Mouse (Mus musculus): ENCODE measurements around the gene Tbc1d22a. TPM values are rescaled to one million over a fixed set of nuclear protein-coding genes. Genes with fewer than 3 reads are reported as not detected.

Gene Tbc1d22a
- total and polyA plus RNA-seq, 2 experiments from 2014 or later = 13.1 to 20.5 TPM

GRCm38 (mm10) chr15:86491434-86492099 is 277.3 kb downstream of the Tbc1d22a start:
- Histone ChIP-seq H3K36me3 (ENCODE audit: insufficient read depth) (no peaks in the 10 kb centered on the region), H3K9me3 (ENCODE audit: low read length) (no peaks in the 10 kb centered on the region), H3K4me3 (ENCODE audit: low read depth, low read length) (no peak overlapping the region), H3K4me1 (ENCODE audit: insufficient read depth) (0 out of 2 replicates have a peak, but pooled peaks cover 2% of the 10 kb centered on the region), H3K4me2 (ENCODE audit: low read depth) (no peak overlapping the region), H3K27me3 (ENCODE audit: insufficient read depth, low read length) (no peaks in the 10 kb centered on the region), H3K27ac (ENCODE audit: low read depth, low read length) (no peak overlapping the region), H3K9ac (no peak overlapping the region)
- ATAC-seq = no peak
- DNase-seq = no peak
- 92% methylated on average over 12 of the region's 12 CpGs for WGBS
- TF ChIP-seq CTCF (IDR thresholded peaks at IDR 0.05; ENCODE audit: low read depth) = no peak

- WGBS = 73% methylated on average over 5 of the region's 5 CpGs
- Histone ChIP-seq H3K27me3 (ENCODE audit: insufficient read depth, low read length) (no peaks in the 10 kb centered on the region), H3K4me1 (ENCODE audit: insufficient read depth) (no peaks in the 10 kb centered on the region), H3K4me3 (ENCODE audit: low read depth, low read length) (no peak overlapping the region), H3K4me2 (ENCODE audit: low read depth) (no peak overlapping the region), H3K9me3 (ENCODE audit: low read length) (no peaks in the 10 kb centered on the region), H3K27ac (ENCODE audit: low read depth, low read length) (no peak overlapping the region), H3K9ac (no peak overlapping the region), H3K36me3 (ENCODE audit: insufficient read depth) (no peaks in the 10 kb centered on the region)
- no peak for TF ChIP-seq CTCF (IDR thresholded peaks at IDR 0.05; ENCODE audit: low read depth)
- no peak for DNase-seq
- ATAC-seq = no peak
Measured at GRCm38 (mm10) chr15:86492636-86493035, 278.4 kb downstream of the Tbc1d22a start.

GRCm38 (mm10) chr15:86496209-86496608 is 281.9 kb downstream of the Tbc1d22a start:
- Histone ChIP-seq H3K4me3 (ENCODE audit: low read depth, low read length) (no peak overlapping the region), H3K27me3 (ENCODE audit: insufficient read depth, low read length) (no peaks in the 10 kb centered on the region), H3K4me1 (ENCODE audit: insufficient read depth) (no peaks in the 10 kb centered on the region), H3K27ac (ENCODE audit: low read depth, low read length) (no peak overlapping the region), H3K36me3 (ENCODE audit: insufficient read depth) (no peaks in the 10 kb centered on the region), H3K9ac (no peak overlapping the region), H3K9me3 (ENCODE audit: low read length) (no peaks in the 10 kb centered on the region), H3K4me2 (ENCODE audit: low read depth) (no peak overlapping the region)
- ATAC-seq = no peak
- WGBS = 92% methylated on average over 4 of the region's 4 CpGs
- DNase-seq = no peak
- TF ChIP-seq CTCF (IDR thresholded peaks at IDR 0.05; ENCODE audit: low read depth) = no peak

GRCm38 (mm10) chr15:86496646-86497045 is 282.4 kb downstream of the Tbc1d22a start:
- no peak for TF ChIP-seq CTCF (IDR thresholded peaks at IDR 0.05; ENCODE audit: low read depth)
- no peaks in the 10 kb centered on the region for H3K27me3 ChIP-seq (ENCODE audit: insufficient read depth, low read length)
- no peak overlapping the region for H3K4me3 ChIP-seq (ENCODE audit: low read depth, low read length)
- H3K9me3 ChIP-seq (ENCODE audit: low read length) = no peaks in the 10 kb centered on the region
- H3K4me1 ChIP-seq (ENCODE audit: insufficient read depth) = no peaks in the 10 kb centered on the region
- 96% methylated on average over 7 of the region's 7 CpGs for WGBS
- no peak overlapping the region for H3K27ac ChIP-seq (ENCODE audit: low read depth, low read length)
- H3K9ac ChIP-seq = no peak overlapping the region
- no peaks in the 10 kb centered on the region for H3K36me3 ChIP-seq (ENCODE audit: insufficient read depth)
- DNase-seq (no peak), ATAC-seq (no peak)
- H3K4me2 ChIP-seq (ENCODE audit: low read depth) = no peak overlapping the region

- Histone ChIP-seq H3K9me3 (ENCODE audit: low read length) (no peaks in the 10 kb centered on the region), H3K9ac (no peak overlapping the region), H3K27me3 (ENCODE audit: insufficient read depth, low read length) (no peaks in the 10 kb centered on the region), H3K27ac (ENCODE audit: low read depth, low read length) (no peak overlapping the region), H3K36me3 (ENCODE audit: insufficient read depth) (no peaks in the 10 kb centered on the region), H3K4me2 (ENCODE audit: low read depth) (no peak overlapping the region), H3K4me1 (ENCODE audit: insufficient read depth) (no peaks in the 10 kb centered on the region), H3K4me3 (ENCODE audit: low read depth, low read length) (no peak overlapping the region)
- ATAC-seq (no peak), DNase-seq (no peak)
- TF ChIP-seq CTCF (IDR thresholded peaks at IDR 0.05; ENCODE audit: low read depth) = no peak
Measured at GRCm38 (mm10) chr15:86500536-86500935, 286.3 kb downstream of the Tbc1d22a start.

- no peak overlapping the region for H3K27ac ChIP-seq (ENCODE audit: low read depth, low read length)
- H3K27me3 ChIP-seq (ENCODE audit: insufficient read depth, low read length) = no peaks in the 10 kb centered on the region
- ATAC-seq (no peak), DNase-seq (no peak)
- H3K4me1 ChIP-seq (ENCODE audit: insufficient read depth) = 0 out of 2 replicates have a peak, but pooled peaks cover under 1% of the 10 kb centered on the region
- no peaks in the 10 kb centered on the region for H3K9me3 ChIP-seq (ENCODE audit: low read length)
- WGBS = 88% methylated on average over 10 of the region's 10 CpGs
- H3K9ac ChIP-seq = no peak overlapping the region
- no peak overlapping the region for H3K4me3 ChIP-seq (ENCODE audit: low read depth, low read length)
- H3K36me3 ChIP-seq (ENCODE audit: insufficient read depth) = no peaks in the 10 kb centered on the region
- no peak for TF ChIP-seq CTCF (IDR thresholded peaks at IDR 0.05; ENCODE audit: low read depth)
- no peak overlapping the region for H3K4me2 ChIP-seq (ENCODE audit: low read depth)
Measured at GRCm38 (mm10) chr15:86503413-86503812, 289.2 kb downstream of the Tbc1d22a start.

- no peak overlapping the region for H3K9ac ChIP-seq
- ATAC-seq (no peak), DNase-seq (no peak)
- no peak overlapping the region for H3K4me2 ChIP-seq (ENCODE audit: low read depth)
- H3K27me3 ChIP-seq (ENCODE audit: insufficient read depth, low read length) = no peaks in the 10 kb centered on the region
- no peak overlapping the region for H3K4me3 ChIP-seq (ENCODE audit: low read depth, low read length)
- no peaks in the 10 kb centered on the region for H3K36me3 ChIP-seq (ENCODE audit: insufficient read depth)
- TF ChIP-seq CTCF (IDR thresholded peaks at IDR 0.05; ENCODE audit: low read depth) = no peak
- no peak overlapping the region for H3K27ac ChIP-seq (ENCODE audit: low read depth, low read length)
- WGBS = 86% methylated on average over 4 of the region's 4 CpGs
- H3K4me1 ChIP-seq (ENCODE audit: insufficient read depth) = peaks cover 9% of the 10 kb centered on the region; the same call in 1 of the 2 replicates
- H3K9me3 ChIP-seq (ENCODE audit: low read length) = no peaks in the 10 kb centered on the region
Measured at GRCm38 (mm10) chr15:86506666-86507065, 292.4 kb downstream of the Tbc1d22a start.
